Mouse (Mus musculus) heart, postnatal 0 days (tissue): Measurements from ENCODE around the gene Rybp.

ENCODE experiments used
- CTCF ChIP-seq: IDR thresholded peaks from 2 replicates; pipeline ENCODE4 v1.5.1; 2016; ENCODE audit warnings: antibody characterized with exemption, control low read depth, low read depth
- EP300 ChIP-seq: IDR thresholded peaks from 2 replicates; pipeline ENCODE4 v1.6.1; 2016; ENCODE audit warnings: antibody characterized with exemption, low read depth

GRCm38 (mm10) chr6:100278841-100279240 lies 8.4 kb downstream of the Rybp start:
- no peak for TF ChIP-seq CTCF
- no peak for TF ChIP-seq EP300
